Mouse (Mus musculus) midbrain, embryonic 13.5 days (tissue): ENCODE results near the gene Olfr45. TPM values are rescaled to one million over a fixed set of nuclear protein-coding genes. Genes with fewer than 3 reads are reported as not detected.

Experiments
- ATAC-seq: fragments of 200-750 bp; cut with Nextera tagmentation; 2 replicates; pipeline ENCODE4 v1.8.0; 2017; ENCODE audit warnings: mild to moderate bottlenecking, moderate TSS enrichment, moderate library complexity
- H3K27ac ChIP-seq: fragments of 300-500 bp; sonication (generic); 2 replicates; pipeline ENCODE4 v1.5.1; 2015; ENCODE audit warnings: inconsistent platforms, mild to moderate bottlenecking, moderate library complexity
- H3K27me3 ChIP-seq: fragments of 300-500 bp; sonication (generic); 2 replicates; pipeline ENCODE4 v1.6.1; 2015; ENCODE audit warnings: mild to moderate bottlenecking, inconsistent platforms
- H3K36me3 ChIP-seq: fragments of 300-500 bp; sonication (generic); 2 replicates; pipeline ENCODE4 v1.6.1; 2015; ENCODE audit warnings: mild to moderate bottlenecking, inconsistent platforms
- H3K4me1 ChIP-seq: fragments of 300-500 bp; sonication (generic); replicated peaks from 2 replicates; pipeline ENCODE4 v1.6.1; 2015; ENCODE audit warnings: inconsistent platforms
- H3K4me2 ChIP-seq: fragments of 300-500 bp; sonication (generic); replicated peaks from 2 replicates; pipeline ENCODE4 v1.6.1; 2015; ENCODE audit warnings: moderate library complexity, mild to moderate bottlenecking, inconsistent platforms
- H3K4me3 ChIP-seq: fragments of 300-500 bp; sonication (generic); replicated peaks from 2 replicates; pipeline ENCODE4 v1.5.1; 2015; ENCODE audit warnings: mild to moderate bottlenecking, inconsistent platforms
- H3K9ac ChIP-seq: fragments of 300-500 bp; sonication (generic); replicated peaks from 2 replicates; pipeline ENCODE4 v1.6.1; 2015; ENCODE audit warnings: mild to moderate bottlenecking, inconsistent platforms
- H3K9me3 ChIP-seq: fragments of 300-500 bp; sonication (generic); 2 replicates; pipeline ENCODE4 v1.6.1; 2016; ENCODE audit warnings: mild to moderate bottlenecking, inconsistent platforms
- WGBS: fragments of 180-500 bp; shearing (Covaris S2); methylation state at CpG from one replicate; pipeline ENCODE4 v1.1.7; 2015; 5-methylcytosine and 5-hydroxymethylcytosine counted together
- polyA plus RNA-seq: library from polyadenylated mRNA; unstranded; fragments of >200 nt; fragmentation: Nextera tagmentation; extraction: Ambion mirVana; gene quantifications from 2 replicates; pipeline ENCODE4 v1.2.1, GENCODE M21; 2015

The Olfr45 gene
- polyA plus RNA-seq, 1 experiment from 2014 or later = not detected

- ATAC-seq = no peak
- 69% methylated on average over 2 of the region's 2 CpGs for WGBS
- no peak overlapping the region for H3K4me3 ChIP-seq
Measured at GRCm38 (mm10) chr7:140733162-140733561, 51.4 kb downstream of the Olfr45 start.

More at GRCm38 (mm10) chr7:140733162-140733561, 51.4 kb downstream of the Olfr45 start:
- no peak overlapping the region for H3K4me2 ChIP-seq
- no peaks in the 10 kb centered on the region for H3K27me3 ChIP-seq
- no peaks in the 10 kb centered on the region for H3K4me1 ChIP-seq
- H3K9ac ChIP-seq = no peak overlapping the region
- no peak overlapping the region for H3K27ac ChIP-seq
- H3K9me3 ChIP-seq = no peaks in the 10 kb centered on the region
- no peaks in the 10 kb centered on the region for H3K36me3 ChIP-seq

Other genes starting within 250 kb of the Olfr45 start
- gene Olfr533, start 218.6 kb upstream of the Olfr45 start, polyA plus RNA-seq = not detected in 2 replicates
- not detected in 2 replicates for gene Olfr535, start 197.7 kb upstream of the Olfr45 start, polyA plus RNA-seq
- gene Olfr536, start 174.6 kb upstream of the Olfr45 start, polyA plus RNA-seq = not detected in 2 replicates
- gene Olfr538, start 114.1 kb upstream of the Olfr45 start, polyA plus RNA-seq = not detected in 2 replicates
- 0.01 and 0.03 TPM in 2 replicates for gene Olfr46, start 80.7 kb upstream of the Olfr45 start, polyA plus RNA-seq
- gene Olfr61, start 53.0 kb upstream of the Olfr45 start, polyA plus RNA-seq = not detected in 2 replicates
- gene Olfr53, start 35.5 kb upstream of the Olfr45 start, polyA plus RNA-seq = not detected in 2 replicates
- gene Olfr539, start 22.0 kb upstream of the Olfr45 start, polyA plus RNA-seq = 0.01 TPM in 1 of 2 replicates, not detected in the other
- not detected in 2 replicates for gene Olfr541, start 15.3 kb downstream of the Olfr45 start, polyA plus RNA-seq
- gene Cyp2e1, start 81.8 kb downstream of the Olfr45 start, polyA plus RNA-seq = not detected in 2 replicates
- 0.22 and 0.24 TPM in 2 replicates for gene Syce1, start 105.9 kb downstream of the Olfr45 start, polyA plus RNA-seq
- gene Zfp941, start 140.2 kb downstream of the Olfr45 start, polyA plus RNA-seq = 20.4 and 24.4 TPM in 2 replicates
- not detected in 2 replicates for gene Urah, start 153.1 kb downstream of the Olfr45 start, polyA plus RNA-seq
- gene Scgb1c1, start 163.6 kb downstream of the Olfr45 start, polyA plus RNA-seq = not detected in 2 replicates
- 0.13 TPM in 1 of 2 replicates, not detected in the other for gene Odf3, start 165.9 kb downstream of the Olfr45 start, polyA plus RNA-seq
- not detected in 2 replicates for gene Gm45785, start 174.4 kb downstream of the Olfr45 start, polyA plus RNA-seq
- 89.3 and 98.1 TPM in 2 replicates for gene Ric8a, start 175.0 kb downstream of the Olfr45 start, polyA plus RNA-seq
- gene Bet1l, start 175.6 kb downstream of the Olfr45 start, polyA plus RNA-seq = 37.7 and 38.0 TPM in 2 replicates
- gene Psmd13, start 200.0 kb downstream of the Olfr45 start, polyA plus RNA-seq = 287 and 302 TPM in 2 replicates
- gene Sirt3, start 200.4 kb downstream of the Olfr45 start, polyA plus RNA-seq = 40.7 and 42.1 TPM in 2 replicates
- gene Cox8b, start 218.5 kb downstream of the Olfr45 start, polyA plus RNA-seq = not detected in 2 replicates
- 0.17 and 0.18 TPM in 2 replicates for gene Nlrp6, start 239.0 kb downstream of the Olfr45 start, polyA plus RNA-seq